Mouse (Mus musculus) midbrain, embryonic 10.5 days (tissue): ENCODE results near the gene Larp4. TPM values are rescaled to one million over a fixed set of nuclear protein-coding genes. Genes with fewer than 3 reads are reported as not detected.

Source experiments
- polyA plus RNA-seq: library from polyadenylated mRNA; unstranded; fragments of >200 nt; fragmentation: Nextera tagmentation; extraction: Ambion mirVana; gene quantifications from 2 replicates; pipeline ENCODE4 v1.2.1, GENCODE M21; 2016

Larp4 gene
- polyA plus RNA-seq, 1 experiment from 2014 or later, result 37.3 TPM

Other genes with a start within 250 kb of the Larp4 start
- gene Cox14, start 244.4 kb upstream of the Larp4 start, polyA plus RNA-seq, result 157 and 159 TPM in 2 replicates
- 58.4 and 63.5 TPM in 2 replicates for gene Cers5, start 197.2 kb upstream of the Larp4 start, polyA plus RNA-seq
- 23.4 and 23.5 TPM in 2 replicates for gene Lima1, start 94.6 kb upstream of the Larp4 start, polyA plus RNA-seq
- gene Fam186a, start 3.0 kb upstream of the Larp4 start, polyA plus RNA-seq, result not detected in 2 replicates
- 16.4 and 18.8 TPM in 2 replicates for gene Dip2b, start 68.6 kb downstream of the Larp4 start, polyA plus RNA-seq